Mouse (Mus musculus) forebrain, embryonic 11.5 days (tissue): ENCODE results near the gene Trim54. TPM values are rescaled to one million over a fixed set of nuclear protein-coding genes. Genes with fewer than 3 reads are reported as not detected.

Experiments used
- ATAC-seq: fragments of 200-750 bp; cut with Nextera tagmentation; replicated peaks from 2 replicates; pipeline ENCODE4 v1.8.0; 2017; ENCODE audit warnings: moderate TSS enrichment; ENCODE audit not compliant: low FRiP score
- DNase-seq: peaks from one replicate; pipeline ENCODE4 v3.0.0-alpha.2; 2017; ENCODE audit warnings: low spot score
- H3K27ac ChIP-seq: fragments of 300-500 bp; sonication (generic); 2 replicates; pipeline ENCODE4 v1.5.1; 2014; ENCODE audit warnings: low read depth, low read length
- H3K27me3 ChIP-seq: fragments of 300-500 bp; sonication (generic); 2 replicates; pipeline ENCODE4 v1.6.1; 2014; ENCODE audit warnings: mild to moderate bottlenecking, low read length, mixed read lengths; ENCODE audit not compliant: control insufficient read depth, insufficient read depth
- H3K36me3 ChIP-seq: fragments of 300-500 bp; sonication (generic); 2 replicates; pipeline ENCODE4 v1.6.1; 2014; ENCODE audit warnings: mild to moderate bottlenecking, low read length, moderate library complexity, mixed read lengths; ENCODE audit not compliant: control insufficient read depth, insufficient read depth
- H3K4me1 ChIP-seq: fragments of 300-500 bp; sonication (generic); replicated peaks from 2 replicates; pipeline ENCODE4 v1.6.1; 2014; ENCODE audit warnings: low read length, mixed read lengths; ENCODE audit not compliant: control insufficient read depth, insufficient read depth
- H3K4me2 ChIP-seq: fragments of 300-500 bp; sonication (generic); 2 replicates; pipeline ENCODE4 v1.6.1; 2014; ENCODE audit warnings: low read depth, mild to moderate bottlenecking, low read length, moderate library complexity, mixed read lengths; ENCODE audit not compliant: severe bottlenecking
- H3K4me3 ChIP-seq: fragments of 300-500 bp; sonication (generic); 2 replicates; pipeline ENCODE4 v1.5.1; 2014; ENCODE audit warnings: low read depth, low read length
- H3K9ac ChIP-seq: fragments of 300-500 bp; sonication (generic); 2 replicates; pipeline ENCODE4 v1.6.1; 2014; ENCODE audit warnings: low read length
- H3K9me3 ChIP-seq: fragments of 300-500 bp; sonication (generic); 2 replicates; pipeline ENCODE4 v1.6.1; 2016; ENCODE audit warnings: low read length, mixed read lengths; ENCODE audit not compliant: control insufficient read depth
- WGBS: fragments of 180-500 bp; shearing (Covaris S2); extraction: QIAGEN DNeasy Blood & Tissue Kit; methylation state at CpG from one replicate; pipeline ENCODE4 v1.1.7; 2014; 5-methylcytosine and 5-hydroxymethylcytosine counted together
- polyA plus RNA-seq: library from polyadenylated mRNA; unstranded; fragments of >200 nt; fragmentation: Nextera tagmentation; extraction: Ambion mirVana; gene quantifications from 2 replicates; pipeline ENCODE4 v1.2.1, GENCODE M21; 2014

The Trim54 gene
- polyA plus RNA-seq, 1 experiment from 2014 or later, result not detected

DNA sequence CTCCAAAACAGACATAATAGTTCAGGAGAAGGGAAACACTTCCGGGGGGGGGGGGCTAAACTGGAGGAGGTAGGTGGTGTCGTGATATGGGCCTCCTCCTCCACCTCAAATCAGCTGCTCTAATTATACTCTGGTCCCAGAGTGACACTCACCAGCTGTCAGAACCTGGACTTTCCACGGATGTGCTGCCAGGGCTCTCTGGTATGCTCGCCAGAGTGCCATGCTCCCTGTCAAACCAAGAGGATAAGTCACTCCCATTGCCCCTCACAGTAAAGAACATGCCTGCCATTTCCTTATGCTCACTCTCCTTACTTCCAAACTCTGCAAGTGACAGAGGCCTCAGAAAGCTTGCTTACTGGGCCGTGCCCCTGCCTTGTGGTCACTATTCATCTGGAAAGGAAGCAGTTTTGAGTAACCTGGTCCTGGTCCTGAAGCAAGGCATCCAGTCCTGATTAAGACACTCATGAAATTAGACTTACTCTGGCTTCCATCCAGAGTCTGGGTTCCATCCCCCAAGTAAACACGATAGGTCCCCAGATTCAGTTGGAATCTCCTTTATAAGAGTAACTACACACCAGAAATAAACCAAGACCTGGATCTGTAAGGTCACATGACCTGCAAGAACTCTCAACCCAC lies 37.1 kb downstream of the Trim54 start:
- no peaks in the 10 kb centered on the region for H3K9me3 ChIP-seq
- H3K36me3 ChIP-seq, result peaks cover 13% of the 10 kb centered on the region; the same call in 1 of the 2 replicates
- H3K9ac ChIP-seq, result peak overlapping the region; percentile 72
- ATAC-seq, result peak; percentile 31
- peak overlapping the region; percentile 58 for H3K4me3 ChIP-seq
- no peaks in the 10 kb centered on the region for H3K27me3 ChIP-seq
- no peak for DNase-seq
- H3K4me1 ChIP-seq, result peaks cover 5% of the 10 kb centered on the region; the same call in 1 of the 2 replicates
- peak overlapping the region; percentile 94 for H3K4me2 ChIP-seq
- no peak overlapping the region for H3K27ac ChIP-seq
- 41% methylated on average over 6 of the region's 6 CpGs for WGBS

DNA sequence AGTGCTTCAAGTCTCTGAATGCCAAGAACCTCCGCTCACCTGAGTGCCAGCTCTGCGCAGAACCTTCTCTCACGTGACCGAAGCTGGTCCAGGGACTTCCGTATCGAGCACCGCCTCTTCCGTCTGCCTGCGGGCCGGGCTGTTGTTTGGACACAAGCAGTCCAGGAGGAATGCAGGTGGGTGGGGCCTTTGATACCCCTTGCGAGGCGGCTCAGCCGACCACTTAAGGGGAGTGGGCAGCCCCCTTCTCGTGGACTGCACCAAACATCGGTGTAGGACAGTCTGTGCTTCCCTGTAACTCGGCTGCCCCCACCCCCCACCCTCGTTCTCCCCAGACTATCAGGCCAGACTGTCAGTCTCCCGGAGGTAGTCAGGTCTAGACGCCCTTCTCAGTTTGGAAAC lies 37.6 kb downstream of the Trim54 start, which contains the start of gene Mpv17:
TSS of gene Mpv17 (minus strand) at position 100 of the 402 bp plus-strand sequence.
- H3K9me3 ChIP-seq, result no peaks in the 10 kb centered on the region
- WGBS, result under 1% methylated on average over 19 of the region's 19 CpGs
- H3K27ac ChIP-seq, result no peak within 1 kb of the TSS
- H3K36me3 ChIP-seq, result peaks cover 13% of the 10 kb centered on the region; the same call in 1 of the 2 replicates
- no peaks in the 10 kb centered on the region for H3K27me3 ChIP-seq
- H3K4me1 ChIP-seq, result peaks cover 5% of the 10 kb centered on the region; the same call in 1 of the 2 replicates
- H3K4me3 ChIP-seq, result peak within 1 kb of the TSS; percentile 58
- DNase-seq (peak; percentile 88), ATAC-seq (peak; percentile 93)
- peak within 1 kb of the TSS; percentile 72 for H3K9ac ChIP-seq
- H3K4me2 ChIP-seq, result peak within 1 kb of the TSS; percentile 94

DNA sequence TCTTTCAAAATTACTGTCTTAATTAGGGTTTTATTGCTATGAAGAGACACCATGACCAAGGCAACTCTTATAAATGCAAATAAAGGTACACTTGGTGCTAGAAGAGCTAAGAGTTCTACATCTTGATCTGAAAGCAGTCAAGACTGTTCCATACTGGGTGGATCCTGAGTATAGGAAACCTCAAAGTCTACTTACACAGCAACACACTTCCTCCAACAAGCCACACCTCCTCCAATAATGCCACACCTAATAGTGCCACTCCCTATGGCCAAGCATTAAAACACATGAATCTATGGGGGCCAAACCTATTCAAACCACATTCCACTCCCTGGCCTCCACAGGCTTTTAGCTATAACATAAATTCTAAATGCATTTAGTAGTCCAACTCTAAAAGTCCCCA lies 46.0 kb downstream of the Trim54 start:
- Histone ChIP-seq H3K4me1 (no peaks in the 10 kb centered on the region), H3K27me3 (no peaks in the 10 kb centered on the region), H3K9me3 (no peaks in the 10 kb centered on the region), H3K4me3 (no peak overlapping the region), H3K4me2 (no peak overlapping the region), H3K36me3 (peaks cover 15% of the 10 kb centered on the region), H3K9ac (no peak overlapping the region), H3K27ac (no peak overlapping the region)
- no peak for ATAC-seq
- DNase-seq, result no peak

DNA sequence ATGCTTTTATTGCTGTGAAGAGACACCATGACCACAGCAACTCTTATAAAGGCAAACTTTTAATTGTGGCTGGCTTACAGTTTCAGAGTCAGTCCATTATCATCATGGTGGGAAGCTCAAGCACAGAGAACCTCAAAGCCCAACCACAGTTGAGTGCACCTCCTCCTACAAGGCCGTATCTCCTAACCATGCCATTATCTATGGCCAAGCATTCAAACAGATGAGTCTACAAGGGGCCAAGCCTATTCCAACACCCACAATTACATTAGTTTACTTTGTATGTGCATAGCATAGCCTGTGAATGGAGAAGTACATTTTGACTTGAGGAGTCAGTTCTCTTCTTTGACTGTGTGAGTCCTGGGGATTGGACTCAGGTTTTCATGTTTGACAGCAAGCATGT lies 48.4 kb downstream of the Trim54 start:
- Histone ChIP-seq H3K27me3 (no peaks in the 10 kb centered on the region), H3K27ac (no peak overlapping the region), H3K4me1 (no peaks in the 10 kb centered on the region), H3K36me3 (peaks cover 21% of the 10 kb centered on the region), H3K9me3 (no peaks in the 10 kb centered on the region), H3K4me3 (no peak overlapping the region), H3K9ac (no peak overlapping the region), H3K4me2 (no peak overlapping the region)
- ATAC-seq (no peak), DNase-seq (no peak)
- 94% methylated on average over 1 of the region's 1 CpGs for WGBS

DNA sequence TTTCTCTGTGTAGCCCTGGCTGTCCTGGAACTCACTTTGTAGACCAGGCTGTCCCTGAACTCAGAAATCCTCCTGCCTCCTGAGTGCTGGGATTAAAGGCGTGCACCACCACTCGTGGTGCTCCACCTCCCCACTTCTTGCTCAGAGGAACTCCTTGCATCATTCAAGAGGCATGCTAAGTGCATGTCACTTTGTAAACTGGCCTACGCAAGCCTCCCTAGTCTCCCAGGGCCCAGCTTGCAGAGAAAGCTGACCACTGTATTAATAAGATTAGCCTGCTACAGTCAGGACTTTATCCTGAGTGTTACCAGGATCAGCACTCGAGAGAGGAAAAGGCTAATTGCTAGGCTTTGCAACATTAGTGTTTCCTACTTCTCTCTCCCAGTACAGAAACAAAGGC lies 52.1 kb downstream of the Trim54 start:
- Histone ChIP-seq H3K9me3 (no peaks in the 10 kb centered on the region), H3K4me1 (no peaks in the 10 kb centered on the region), H3K27me3 (no peaks in the 10 kb centered on the region), H3K27ac (no peak overlapping the region), H3K9ac (no peak overlapping the region), H3K4me3 (no peak overlapping the region), H3K4me2 (no peak overlapping the region), H3K36me3 (peaks cover 23% of the 10 kb centered on the region)
- WGBS, result 91% methylated on average over 4 of the region's 4 CpGs
- DNase-seq, result no peak
- ATAC-seq, result no peak

DNA sequence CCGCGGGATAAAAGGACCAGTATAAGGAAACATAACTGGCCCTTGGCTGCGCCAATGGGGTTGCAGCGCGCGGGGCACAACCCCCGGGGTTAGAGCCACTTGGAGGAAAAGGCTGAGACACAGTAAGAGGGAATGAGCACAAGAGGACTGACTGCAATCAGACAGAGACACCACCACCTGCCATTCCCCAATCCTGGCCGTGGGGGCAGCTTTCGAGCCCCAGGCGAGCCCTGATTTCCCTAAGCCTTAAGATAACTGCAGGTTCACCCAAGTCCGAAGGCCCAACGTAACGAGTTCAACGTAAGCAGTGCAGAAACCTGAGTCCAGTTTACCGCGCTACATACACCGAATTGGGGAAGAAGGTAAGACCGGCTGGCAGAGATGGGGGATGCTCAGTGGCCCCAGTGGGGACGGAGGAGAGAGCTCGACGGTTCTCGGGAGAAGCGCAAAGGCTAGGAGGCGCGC lies 62.8 kb downstream of the Trim54 start:
- no peaks in the 10 kb centered on the region for H3K4me1 ChIP-seq
- no peaks in the 10 kb centered on the region for H3K9me3 ChIP-seq
- DNase-seq (peak; percentile 59), ATAC-seq (peak; percentile 63)
- peak overlapping the region; percentile 79 for H3K9ac ChIP-seq
- no peaks in the 10 kb centered on the region for H3K27me3 ChIP-seq
- WGBS, result under 1% methylated on average over 25 of the region's 25 CpGs
- H3K36me3 ChIP-seq, result no peaks in the 10 kb centered on the region
- H3K27ac ChIP-seq, result peak overlapping the region; percentile 98
- peak overlapping the region; percentile 91 for H3K4me3 ChIP-seq
- H3K4me2 ChIP-seq, result peak overlapping the region; percentile 81

DNA sequence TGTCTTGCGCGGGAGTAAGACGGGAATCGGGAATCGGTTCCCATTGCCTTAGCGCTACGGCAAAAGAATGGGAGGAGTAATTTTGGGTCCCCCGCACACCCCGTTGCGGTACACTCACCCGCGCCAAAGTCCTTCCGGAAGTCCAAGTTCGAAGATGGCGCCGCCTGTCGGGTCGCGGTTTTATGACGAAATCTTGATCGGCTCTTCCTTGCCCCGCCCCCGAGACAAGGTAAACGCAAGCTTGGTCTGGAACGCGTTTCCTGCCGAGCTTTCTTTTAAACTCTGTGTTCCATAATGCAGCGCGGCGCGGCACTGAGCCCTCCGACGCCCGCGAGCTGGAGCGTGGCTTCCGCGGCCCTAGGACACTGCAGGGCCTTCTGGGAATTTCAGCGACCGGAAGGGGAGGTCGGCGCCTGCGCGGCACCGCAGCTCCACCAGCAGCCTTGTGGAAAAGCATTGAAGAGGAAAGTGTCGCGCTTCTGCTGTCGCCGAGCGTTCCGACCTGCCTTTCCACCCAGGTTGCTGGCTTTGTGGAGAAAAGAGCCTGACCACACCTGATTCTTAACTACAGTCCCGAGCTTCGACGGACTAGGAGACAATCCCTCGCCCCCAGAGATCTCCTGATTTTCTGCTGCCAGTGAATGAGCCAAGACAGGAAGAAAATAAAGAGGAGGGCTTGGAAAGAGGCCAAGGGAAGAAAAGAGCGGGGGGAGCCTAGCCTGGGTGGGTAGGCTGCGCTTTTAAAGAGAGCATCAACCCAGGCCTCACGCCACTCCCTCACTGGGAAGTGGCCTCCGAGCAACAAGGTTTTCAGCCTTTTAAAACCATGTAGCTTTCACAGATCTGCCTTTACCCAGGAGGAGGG lies 63.5 kb downstream of the Trim54 start, which contains the start of the genes Gm29609 and Gtf3c2:
TSS of gene Gm29609 (minus strand) at position 146 of the 865 bp plus-strand sequence.
TSS of gene Gtf3c2 (minus strand) at position 379 of the 865 bp plus-strand sequence.
- Histone ChIP-seq H3K27me3 (no peaks in the 10 kb centered on the region), H3K4me3 (peak within 1 kb of the TSS; percentile 91), H3K9ac (peak within 1 kb of the TSS; percentile 79), H3K36me3 (no peaks in the 10 kb centered on the region), H3K9me3 (no peaks in the 10 kb centered on the region), H3K27ac (peak within 1 kb of the TSS; percentile 98), H3K4me1 (no peaks in the 10 kb centered on the region), H3K4me2 (peak within 1 kb of the TSS; percentile 81)
- ATAC-seq (peak; percentile 97), DNase-seq (peak; percentile 94)
- WGBS, result under 1% methylated on average over 59 of the region's 59 CpGs

DNA sequence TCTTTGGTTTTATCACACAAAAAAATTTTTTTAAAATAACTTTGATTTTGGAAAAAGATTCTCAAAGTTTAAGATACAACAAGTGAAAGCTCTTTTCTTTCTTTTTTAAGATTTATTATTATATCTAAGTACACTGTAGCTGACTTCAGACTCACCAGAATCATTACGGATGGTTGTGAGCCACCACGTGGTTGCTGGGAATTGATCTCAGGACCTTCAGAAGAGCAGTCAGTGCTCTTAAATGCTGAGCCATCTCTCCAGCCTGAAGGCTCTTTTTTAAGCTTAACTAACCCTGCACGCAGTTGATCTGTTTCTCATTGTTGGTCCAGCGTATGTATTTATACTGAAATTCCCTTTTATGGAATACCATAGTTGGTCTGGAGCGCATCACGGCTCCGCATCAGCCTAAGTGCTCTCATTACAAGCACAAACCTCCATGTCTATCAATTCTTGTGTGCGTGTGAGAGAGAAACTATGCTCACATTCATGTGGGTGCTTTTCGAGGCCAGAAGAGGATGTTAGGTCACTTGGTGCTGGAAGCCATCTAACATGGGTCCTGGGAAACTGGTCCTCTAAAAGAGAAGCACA lies 64.8 kb downstream of the Trim54 start:
- Histone ChIP-seq H3K27me3 (no peaks in the 10 kb centered on the region), H3K9me3 (no peaks in the 10 kb centered on the region), H3K36me3 (no peaks in the 10 kb centered on the region), H3K4me1 (no peaks in the 10 kb centered on the region), H3K9ac (no peak overlapping the region), H3K4me3 (no peak overlapping the region; the same call in 1 of the 2 replicates), H3K4me2 (no peak overlapping the region), H3K27ac (no peak overlapping the region)
- ATAC-seq (no peak), DNase-seq (no peak)
- 94% methylated on average over 9 of the region's 9 CpGs for WGBS
